Mouse (Mus musculus) intestine, embryonic 14.5 days (tissue): ENCODE results near the gene Sf3a3. TPM values are rescaled to one million over a fixed set of nuclear protein-coding genes. Genes with fewer than 3 reads are reported as not detected.

Source experiments
- ATAC-seq: fragments of 200-750 bp; cut with Nextera tagmentation; replicated peaks from 2 replicates; pipeline ENCODE4 v1.8.0; 2017; ENCODE audit warnings: low read depth, moderate number of reproducible peaks, moderate TSS enrichment, moderate library complexity; ENCODE audit not compliant: low FRiP score, low TSS enrichment
- DNase-seq: peaks from one replicate; pipeline ENCODE4 v3.0.0-alpha.2; 2018; ENCODE audit warnings: low spot score
- H3K27ac ChIP-seq: fragments of 300-500 bp; sonication (generic); 2 replicates; pipeline ENCODE4 v1.5.1; 2014; ENCODE audit warnings: low read depth, mild to moderate bottlenecking, control low read depth
- H3K27me3 ChIP-seq: fragments of 300-500 bp; sonication (generic); replicated peaks from 2 replicates; pipeline ENCODE4 v1.6.1; 2014; ENCODE audit warnings: low read length, control low read depth; ENCODE audit not compliant: control insufficient read depth, insufficient read depth
- H3K36me3 ChIP-seq: fragments of 300-500 bp; sonication (generic); 2 replicates; pipeline ENCODE4 v1.6.1; 2014; ENCODE audit warnings: low read length, control low read depth; ENCODE audit not compliant: control insufficient read depth, insufficient read depth
- H3K4me1 ChIP-seq: fragments of 300-500 bp; sonication (generic); replicated peaks from 2 replicates; pipeline ENCODE4 v1.6.1; 2014; ENCODE audit warnings: low read length, control low read depth, mixed read lengths; ENCODE audit not compliant: control insufficient read depth, insufficient read depth
- H3K4me2 ChIP-seq: fragments of 300-500 bp; sonication (generic); 2 replicates; pipeline ENCODE4 v1.6.1; 2014; ENCODE audit warnings: low read length
- H3K4me3 ChIP-seq: fragments of 300-500 bp; sonication (generic); 2 replicates; pipeline ENCODE4 v1.5.1; 2014; ENCODE audit warnings: low read depth, low read length, control low read depth, mixed read lengths
- H3K9ac ChIP-seq: fragments of 300-500 bp; sonication (generic); 2 replicates; pipeline ENCODE4 v1.6.1; 2014; ENCODE audit warnings: mild to moderate bottlenecking, low read length
- H3K9me3 ChIP-seq: fragments of 300-500 bp; sonication (generic); 2 replicates; pipeline ENCODE4 v1.6.1; 2016; ENCODE audit warnings: low read length, control low read depth; ENCODE audit not compliant: control insufficient read depth
- WGBS: fragments of 180-500 bp; shearing (Covaris S2); extraction: QIAGEN DNeasy Blood & Tissue Kit; methylation state at CpG from one replicate; pipeline ENCODE4 v1.1.7; 2014; 5-methylcytosine and 5-hydroxymethylcytosine counted together
- polyA plus RNA-seq: library from polyadenylated mRNA; unstranded; fragments of >200 nt; fragmentation: Nextera tagmentation; extraction: Ambion mirVana; gene quantifications from 2 replicates; pipeline ENCODE4 v1.2.1, GENCODE M21; 2014

The Sf3a3 gene
- polyA plus RNA-seq, 1 experiment from 2014 or later, result 142 TPM

DNA sequence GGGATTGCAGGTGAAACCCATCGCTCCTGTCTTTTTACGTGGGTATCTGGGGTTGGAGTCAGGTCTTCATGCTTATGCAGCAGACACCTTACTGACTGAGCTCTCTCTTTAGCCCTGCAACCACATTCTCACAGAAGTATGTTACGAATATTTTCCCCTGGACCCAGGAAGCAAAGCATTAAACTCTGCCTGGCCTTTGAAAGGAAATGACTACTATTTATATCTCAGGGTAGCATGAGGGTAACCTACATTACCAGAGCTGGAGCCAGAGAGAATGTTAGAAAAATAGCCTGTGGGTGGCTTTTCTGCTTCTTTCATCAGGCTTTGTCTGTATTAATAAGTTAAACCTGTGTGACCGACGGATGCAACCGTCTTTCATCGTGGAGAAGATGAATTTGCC lies 41.0 kb downstream of the Sf3a3 start:
- H3K4me2 ChIP-seq, result no peak overlapping the region
- no peak overlapping the region for H3K9ac ChIP-seq
- ATAC-seq (no peak), DNase-seq (no peak)
- WGBS, result 42% methylated on average over 7 of the region's 7 CpGs
- H3K4me3 ChIP-seq, result no peak overlapping the region
- H3K36me3 ChIP-seq, result no peaks in the 10 kb centered on the region
- no peaks in the 10 kb centered on the region for H3K9me3 ChIP-seq
- H3K4me1 ChIP-seq, result peaks cover 27% of the 10 kb centered on the region
- no peaks in the 10 kb centered on the region for H3K27me3 ChIP-seq
- peak overlapping the region; percentile 6; the same call in 1 of the 2 replicates for H3K27ac ChIP-seq

DNA sequence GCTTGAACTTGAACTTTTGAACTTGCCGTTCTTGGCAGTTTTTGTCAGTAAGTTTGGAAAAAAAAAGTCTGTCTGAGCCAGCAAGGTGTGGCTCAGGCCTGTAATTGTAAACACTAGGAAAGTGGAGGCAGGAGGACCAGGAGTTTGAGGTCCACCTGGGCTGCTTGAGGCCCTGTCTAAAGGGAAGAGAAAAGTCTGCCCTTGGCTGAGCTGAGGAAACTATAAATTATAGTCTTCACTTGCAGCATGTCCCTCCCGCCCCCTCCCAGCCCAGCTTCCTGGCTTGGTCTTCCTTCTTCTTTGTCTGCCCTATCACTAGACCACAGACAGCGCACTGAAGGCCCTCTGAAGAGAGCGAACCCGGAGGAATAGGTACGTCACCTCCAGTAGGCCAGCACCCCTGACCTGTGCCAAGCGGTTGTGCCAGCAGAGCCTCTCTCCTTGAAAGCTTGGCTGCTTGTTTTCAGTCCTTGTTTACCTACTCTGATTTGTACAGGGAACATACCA lies 44.8 kb downstream of the Sf3a3 start:
- H3K27ac ChIP-seq, result peak overlapping the region; percentile 74
- H3K4me2 ChIP-seq, result no peak overlapping the region
- no peak overlapping the region for H3K9ac ChIP-seq
- ATAC-seq (peak; percentile 57; the same call in 1 of the 2 replicates), DNase-seq (peak; percentile 57)
- no peaks in the 10 kb centered on the region for H3K9me3 ChIP-seq
- H3K27me3 ChIP-seq, result no peaks in the 10 kb centered on the region
- H3K4me3 ChIP-seq, result no peak overlapping the region
- H3K4me1 ChIP-seq, result peaks cover 14% of the 10 kb centered on the region
- no peaks in the 10 kb centered on the region for H3K36me3 ChIP-seq
- 42% methylated on average over 7 of the region's 7 CpGs for WGBS

DNA sequence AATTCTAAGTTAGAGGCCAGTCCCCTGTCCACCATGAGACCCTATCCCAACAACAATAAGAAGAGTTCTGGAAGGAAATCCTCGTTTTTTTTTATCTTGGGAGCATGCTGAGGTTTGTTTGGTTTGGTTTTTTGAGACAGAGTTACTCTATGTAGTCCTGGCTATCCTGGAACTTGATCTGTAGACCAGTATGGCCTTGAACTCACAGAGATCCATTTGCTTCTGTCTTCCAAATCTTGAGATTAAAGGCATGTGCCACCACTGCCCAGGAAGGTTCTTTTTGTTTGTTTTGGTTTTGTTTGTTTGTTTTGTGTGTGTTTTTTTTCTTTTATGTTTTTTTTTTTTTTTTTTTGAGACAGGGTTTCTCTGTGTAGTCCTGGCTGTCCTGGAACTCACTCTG lies 46.6 kb downstream of the Sf3a3 start:
- Histone ChIP-seq H3K27me3 (no peaks in the 10 kb centered on the region), H3K9me3 (no peaks in the 10 kb centered on the region), H3K27ac (no peak overlapping the region), H3K9ac (no peak overlapping the region), H3K4me3 (no peak overlapping the region), H3K4me1 (peaks cover 9% of the 10 kb centered on the region), H3K4me2 (no peak overlapping the region), H3K36me3 (no peaks in the 10 kb centered on the region)
- no peak for ATAC-seq
- 41% methylated on average over 1 of the region's 1 CpGs for WGBS
- no peak for DNase-seq

DNA sequence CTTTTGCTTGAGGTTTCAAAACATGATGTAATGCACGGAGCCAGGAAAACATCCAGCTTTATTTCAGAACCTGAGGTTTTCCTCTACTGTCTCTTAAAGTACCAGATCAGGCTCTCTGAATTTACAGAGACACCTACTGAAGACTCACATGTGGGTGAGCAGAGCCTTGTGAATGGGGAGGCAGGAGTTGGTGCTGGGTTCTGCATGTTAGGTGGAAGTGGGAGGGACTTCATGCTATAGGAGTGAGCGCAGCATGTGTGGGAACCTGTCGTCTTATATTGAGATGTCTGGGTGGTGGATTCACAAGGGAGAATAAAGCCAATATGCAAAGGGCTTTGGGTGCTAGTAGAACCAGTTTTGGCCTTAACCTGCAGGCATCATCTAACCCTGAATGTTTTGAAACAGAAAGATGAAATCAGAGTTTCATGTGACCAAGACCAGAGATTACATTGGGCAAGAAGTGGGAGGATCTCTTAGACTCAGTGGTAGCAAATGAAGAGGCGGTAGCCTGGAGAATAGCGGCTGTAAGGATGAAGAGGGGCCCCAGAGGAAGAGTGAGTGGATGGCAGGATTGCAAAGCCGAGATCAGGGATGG lies 48.4 kb downstream of the Sf3a3 start:
- H3K9ac ChIP-seq, result no peak overlapping the region
- no peaks in the 10 kb centered on the region for H3K27me3 ChIP-seq
- no peak overlapping the region for H3K27ac ChIP-seq
- H3K4me3 ChIP-seq, result no peak overlapping the region
- DNase-seq (no peak), ATAC-seq (no peak)
- WGBS, result 82% methylated on average over 6 of the region's 6 CpGs
- H3K4me1 ChIP-seq, result peaks cover 6% of the 10 kb centered on the region; the same call in 1 of the 2 replicates
- H3K36me3 ChIP-seq, result no peaks in the 10 kb centered on the region
- H3K9me3 ChIP-seq, result no peaks in the 10 kb centered on the region
- no peak overlapping the region for H3K4me2 ChIP-seq

DNA sequence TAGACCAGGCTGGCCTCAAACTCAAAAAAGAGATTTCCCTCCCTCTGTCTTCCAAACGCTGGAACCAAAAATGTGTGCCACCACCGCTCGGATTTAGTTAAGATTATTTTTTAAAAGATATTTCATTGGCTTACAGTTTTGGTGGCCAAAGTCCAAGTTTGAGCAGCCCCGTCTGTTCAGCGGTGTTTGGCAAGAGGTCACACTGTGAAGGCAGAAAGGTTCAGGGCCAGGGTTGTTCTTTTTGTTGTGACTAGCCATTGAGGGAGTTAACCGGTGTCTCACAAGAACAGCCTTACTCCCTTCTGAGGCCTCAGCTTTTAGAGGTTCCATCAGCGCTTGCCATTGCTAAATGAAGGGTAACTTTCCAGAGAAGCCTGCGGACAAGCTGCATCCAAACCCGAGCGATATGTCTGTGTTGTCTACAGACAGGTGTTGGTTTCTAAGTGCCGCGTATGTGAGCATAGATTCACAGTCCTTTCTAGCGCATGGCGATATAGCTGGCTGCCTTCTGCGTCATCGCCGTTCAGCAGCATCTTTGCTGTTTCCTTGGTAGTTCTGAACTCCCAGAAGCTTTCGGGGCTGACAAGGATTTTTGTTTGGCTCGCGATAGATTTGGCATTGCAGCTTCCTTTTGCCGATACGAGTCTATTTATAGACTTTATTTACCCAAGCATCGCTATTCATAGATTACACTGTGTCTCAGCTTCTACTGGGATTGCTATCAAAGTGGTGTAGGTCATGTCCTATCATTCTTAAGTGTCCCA lies 51.4 kb downstream of the Sf3a3 start:
- H3K27ac ChIP-seq, result no peak overlapping the region
- WGBS, result 86% methylated on average over 23 of the region's 23 CpGs
- H3K4me2 ChIP-seq, result no peak overlapping the region

GRCm38 (mm10) chr4:124766566-124766940 lies 52.0 kb downstream of the Sf3a3 start:
- no peak overlapping the region for H3K9ac ChIP-seq
- WGBS, result 73% methylated on average over 2 of the region's 2 CpGs
- no peak overlapping the region for H3K27ac ChIP-seq
- no peak for ATAC-seq
- no peaks in the 10 kb centered on the region for H3K9me3 ChIP-seq
- H3K36me3 ChIP-seq, result no peaks in the 10 kb centered on the region
- no peaks in the 10 kb centered on the region for H3K27me3 ChIP-seq
- no peak for DNase-seq
- no peaks in the 10 kb centered on the region for H3K4me1 ChIP-seq
- H3K4me2 ChIP-seq, result no peak overlapping the region
- H3K4me3 ChIP-seq, result no peak overlapping the region

More for the DNA sequence above, 51.4 kb downstream of the Sf3a3 start:
- DNase-seq (no peak), ATAC-seq (no peak)
- Histone ChIP-seq H3K36me3 (no peaks in the 10 kb centered on the region), H3K4me1 (no peaks in the 10 kb centered on the region), H3K27me3 (no peaks in the 10 kb centered on the region), H3K9me3 (no peaks in the 10 kb centered on the region), H3K9ac (no peak overlapping the region), H3K4me3 (no peak overlapping the region)

- DNase-seq (no peak), ATAC-seq (no peak)
- Histone ChIP-seq H3K27ac (no peak overlapping the region), H3K4me1 (no peaks in the 10 kb centered on the region), H3K4me2 (no peak overlapping the region), H3K9me3 (no peaks in the 10 kb centered on the region), H3K36me3 (no peaks in the 10 kb centered on the region), H3K4me3 (no peak overlapping the region), H3K9ac (no peak overlapping the region), H3K27me3 (no peaks in the 10 kb centered on the region)
- WGBS, result 82% methylated on average over 13 of the region's 13 CpGs
These were observed 54.5 kb downstream of the Sf3a3 start for GRCm38 (mm10) chr4:124768963-124769591.

DNA sequence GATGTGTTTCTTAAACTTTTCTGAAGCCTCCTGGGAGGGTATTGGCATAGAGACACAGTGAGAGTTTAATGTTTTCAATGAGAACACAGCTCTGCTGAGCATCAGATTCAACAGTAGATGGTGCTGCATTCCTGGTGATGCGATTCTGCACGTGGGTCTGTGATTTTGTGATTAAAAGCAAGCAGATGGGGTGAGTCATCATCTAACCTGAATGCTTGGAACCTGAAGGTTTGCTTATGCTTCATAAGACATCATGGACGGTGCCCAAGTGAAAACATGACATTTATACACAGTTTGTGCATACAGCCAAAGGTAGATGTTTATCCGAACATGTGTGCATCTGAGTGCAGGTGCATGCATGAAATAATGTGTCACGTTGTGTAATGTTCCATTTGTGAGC lies 56.0 kb downstream of the Sf3a3 start:
- 70% methylated on average over 5 of the region's 5 CpGs for WGBS

More for the DNA sequence above, 56.0 kb downstream of the Sf3a3 start:
- no peak for ATAC-seq
- DNase-seq, result no peak
- Histone ChIP-seq H3K9ac (no peak overlapping the region), H3K4me2 (no peak overlapping the region), H3K4me3 (no peak overlapping the region), H3K4me1 (no peaks in the 10 kb centered on the region), H3K9me3 (no peaks in the 10 kb centered on the region), H3K27ac (no peak overlapping the region), H3K36me3 (no peaks in the 10 kb centered on the region), H3K27me3 (no peaks in the 10 kb centered on the region)
